Mouse (Mus musculus): Measurements from ENCODE around the gene Crat.

DNA sequence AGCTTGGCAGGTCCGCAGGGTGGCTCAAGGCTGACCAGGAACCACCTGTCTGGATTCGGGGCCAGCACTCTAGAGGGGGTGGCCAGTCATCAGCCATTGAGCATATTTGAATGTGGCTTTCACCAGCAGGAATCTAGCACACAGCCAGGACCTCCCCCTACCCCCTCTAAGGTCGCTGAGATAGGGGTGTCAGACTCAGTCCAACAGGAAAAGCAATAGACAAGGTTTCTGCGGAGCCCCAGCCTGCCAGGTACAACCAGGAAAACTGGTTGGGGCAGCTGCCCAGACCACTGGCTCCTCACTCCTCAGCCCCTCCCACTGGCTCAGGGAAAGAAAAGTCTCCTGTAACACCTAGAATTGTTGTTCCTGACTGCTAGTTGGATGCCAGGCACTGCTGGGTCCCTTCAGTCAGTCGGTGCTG, 47.7 kb upstream of the Crat start:
- TF ChIP-seq GATA2 (IDR thresholded peaks at IDR 0.05; ENCODE audit: borderline replicate concordance, low read depth, low read length) (no peak), CTCF (IDR thresholded peaks at IDR 0.05; ENCODE audit: low read depth, low read length) (no peak)
